Mouse (Mus musculus) megakaryocyte, embryonic 14.5 days (primary cell): ENCODE data around the gene Actn2.

ENCODE experiments used
- FLI1 ChIP-seq: IDR thresholded peaks from 2 replicates; pipeline ENCODE4 v1.6.1; 2012; ENCODE audit warnings: low read length, inconsistent platforms, mixed read lengths
- GATA1 ChIP-seq: IDR thresholded peaks from 3 replicates; pipeline ENCODE4 v1.6.1; 2012; ENCODE audit warnings: mixed read lengths, low read length, inconsistent platforms, borderline replicate concordance

DNA sequence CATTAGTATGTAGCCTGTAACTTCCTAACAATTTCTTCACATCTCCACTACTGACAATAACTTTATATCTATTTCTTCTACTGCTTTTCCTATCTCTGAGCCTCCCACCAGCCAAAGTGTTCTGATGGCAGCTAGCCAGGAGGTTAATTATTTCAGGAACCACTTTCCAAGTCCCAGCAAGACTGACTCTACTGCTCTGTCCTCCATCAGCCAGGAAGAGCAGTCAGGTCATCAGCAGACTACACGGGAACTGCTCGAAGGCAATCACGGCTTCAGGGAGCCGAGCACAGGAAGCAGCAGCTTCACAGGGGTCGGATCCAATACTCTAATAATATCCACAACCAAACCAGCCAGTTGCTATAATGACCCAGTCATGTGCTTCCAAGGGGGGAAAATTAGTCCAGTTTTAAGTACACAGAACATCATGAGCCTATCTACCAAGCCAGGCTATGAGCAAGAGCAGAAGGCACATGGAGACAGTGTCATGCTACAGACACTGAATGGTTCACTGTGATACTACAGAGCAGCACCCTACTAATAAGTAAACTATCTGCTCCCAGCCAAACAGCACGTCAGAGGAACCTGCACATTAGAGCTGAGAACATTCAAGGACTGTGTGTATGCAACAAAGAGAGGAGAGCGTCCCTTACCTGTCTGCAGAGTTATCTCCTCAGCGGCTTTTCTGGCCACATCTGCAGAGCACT is 91.2 kb downstream of the Actn2 start:
- TF ChIP-seq FLI1 (no peak), GATA1 (no peak)
